Mouse (Mus musculus) heart, adult 2 months (tissue): ENCODE data around the gene Ntrk3. TPM values are rescaled to one million over a fixed set of nuclear protein-coding genes. Genes with fewer than 3 reads are reported as not detected.

Experiments used
- DNase-seq, 2 experiments: peaks; one replicate each; pipeline ENCODE4 v3.0.0; 2021
- H3K27ac ChIP-seq: fragments of 200-600 bp; 2 replicates; pipeline ENCODE4 v1.8.1; 2022
- H3K27me3 ChIP-seq: fragments of 200-500 bp; 2 replicates; pipeline ENCODE4 v1.6.1; 2012; ENCODE audit warnings: mild to moderate bottlenecking, low read length, inconsistent platforms, mixed read lengths; ENCODE audit not compliant: control insufficient read depth, insufficient read depth
- H3K36me3 ChIP-seq: fragments of 200-500 bp; 2 replicates; pipeline ENCODE4 v1.6.1; 2012; ENCODE audit warnings: low read length, inconsistent platforms; ENCODE audit not compliant: control insufficient read depth, insufficient read depth
- H3K4me1 ChIP-seq: fragments of 200-500 bp; 2 replicates; pipeline ENCODE4 v1.6.1; 2011; ENCODE audit warnings: low read length; ENCODE audit not compliant: control insufficient read depth, insufficient read depth
- H3K4me3 ChIP-seq: fragments of 200-600 bp; 2 replicates; pipeline ENCODE4 v1.8.1; 2022
- H3K79me2 ChIP-seq: fragments of 200-500 bp; replicated peaks from 2 replicates; pipeline ENCODE4 v1.6.1; 2012; ENCODE audit warnings: mild to moderate bottlenecking, inconsistent platforms, low read length, moderate library complexity, mixed read lengths; ENCODE audit not compliant: control insufficient read depth, insufficient read depth
- H3K9ac ChIP-seq: fragments of 200-500 bp; 2 replicates; pipeline ENCODE4 v1.6.1; 2012; ENCODE audit warnings: low read depth, mild to moderate bottlenecking, control low read depth, inconsistent platforms, low read length, mixed read lengths
- CTCF ChIP-seq: fragments of 200-600 bp; IDR thresholded peaks from 2 replicates; pipeline ENCODE4 v1.8.1; 2022; ENCODE audit warnings: antibody characterized with exemption, mild to moderate bottlenecking, moderate library complexity
- EP300 ChIP-seq: fragments of 200-500 bp; IDR thresholded peaks from 2 replicates; pipeline ENCODE4 v1.6.1; 2011; ENCODE audit warnings: low read depth, low read length, control low read depth; ENCODE audit not compliant: insufficient read depth
- POLR2A ChIP-seq: fragments of 200-500 bp; IDR thresholded peaks from 2 replicates; pipeline ENCODE4 v1.6.1; 2011; ENCODE audit warnings: mild to moderate bottlenecking, low read depth, low read length, control low read depth; ENCODE audit not compliant: insufficient read depth
- WGBS: fragments of 180-500 bp; shearing (Covaris S2); methylation state at CpG from one replicate; pipeline ENCODE4 v1.1.7; 2018; 5-methylcytosine and 5-hydroxymethylcytosine counted together
- intact Hi-C: fragments of 180-260 bp; cut with DNase I; formaldehyde crosslinking; loops from one replicate; pipeline ENCODE4 v1.15.1; 2025
- polyA plus RNA-seq: library from polyadenylated mRNA; depleted of rRNA; stranded (reverse); fragments of >200 nt; gene quantifications from 2 replicates; pipeline ENCODE4 v1.2.3, GENCODE M21; 2012
- total RNA-seq, 2 experiments: library from RNA; stranded (reverse); gene quantifications; 2 replicates each; pipeline ENCODE4 v1.2.3; 2021

Gene Ntrk3
- total and polyA plus RNA-seq, 3 experiments, result 1.4 to 9.1 (median 1.8) TPM

DNA sequence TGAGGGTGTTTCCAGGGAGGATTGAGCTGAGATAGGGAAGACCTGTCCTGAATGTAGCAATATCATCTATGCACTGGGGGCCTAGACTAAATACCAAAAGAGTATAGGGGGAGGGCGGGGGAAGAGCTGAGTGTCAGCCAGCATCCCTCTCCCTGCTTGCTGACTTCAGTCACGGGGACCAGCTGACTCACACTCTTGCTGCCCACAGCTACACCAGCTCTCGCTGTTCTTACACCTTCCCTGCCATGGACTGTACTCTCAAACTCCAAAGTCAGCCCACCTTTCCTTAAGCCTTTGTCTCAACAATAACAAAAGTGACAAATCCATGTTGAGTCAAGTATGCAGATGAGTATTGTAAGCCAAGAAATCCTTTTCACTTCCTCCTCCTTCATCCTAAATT lies 136.0 kb downstream of the Ntrk3 start:
- intact Hi-C loops, result no loop called here
- no peak overlapping the region for H3K9ac ChIP-seq
- H3K4me1 ChIP-seq, result no peaks in the 10 kb centered on the region
- H3K27me3 ChIP-seq, result no peaks in the 10 kb centered on the region
- no peak overlapping the region for H3K27ac ChIP-seq
- no peaks in the 10 kb centered on the region for H3K79me2 ChIP-seq
- DNase-seq, result no peak
- no peak overlapping the region for H3K4me3 ChIP-seq
- WGBS, result 62% methylated on average over 3 of the region's 3 CpGs
- no peaks in the 10 kb centered on the region for H3K36me3 ChIP-seq
- TF ChIP-seq POLR2A (no peak), EP300 (no peak), CTCF (no peak)

DNA sequence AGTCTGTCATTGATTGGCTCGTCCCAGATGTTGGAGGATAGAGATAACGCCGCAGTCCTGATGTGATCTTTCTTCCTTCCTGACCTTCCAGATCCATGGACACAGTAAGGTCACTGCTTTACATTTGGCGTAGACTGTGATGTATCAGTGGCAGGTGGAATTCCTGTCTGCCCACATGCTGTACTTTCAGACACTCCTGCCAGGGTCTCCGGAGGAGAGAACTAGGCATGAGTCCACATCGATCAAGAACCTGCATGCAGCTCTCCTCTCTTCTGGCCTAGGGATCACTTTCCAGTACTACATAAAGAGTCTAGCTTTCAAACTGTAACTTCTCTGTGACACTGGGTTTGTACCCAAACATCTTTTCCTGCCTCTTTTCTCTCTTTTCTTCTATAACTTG lies 136.9 kb downstream of the Ntrk3 start:
- Histone ChIP-seq H3K9ac (no peak overlapping the region), H3K4me1 (no peaks in the 10 kb centered on the region), H3K27ac (no peak overlapping the region), H3K4me3 (no peak overlapping the region), H3K36me3 (no peaks in the 10 kb centered on the region), H3K79me2 (no peaks in the 10 kb centered on the region), H3K27me3 (no peaks in the 10 kb centered on the region)
- no peak for DNase-seq
- 68% methylated on average over 6 of the region's 6 CpGs for WGBS
- intact Hi-C loops, result no loop called here
- TF ChIP-seq EP300 (no peak), POLR2A (no peak), CTCF (no peak)

DNA sequence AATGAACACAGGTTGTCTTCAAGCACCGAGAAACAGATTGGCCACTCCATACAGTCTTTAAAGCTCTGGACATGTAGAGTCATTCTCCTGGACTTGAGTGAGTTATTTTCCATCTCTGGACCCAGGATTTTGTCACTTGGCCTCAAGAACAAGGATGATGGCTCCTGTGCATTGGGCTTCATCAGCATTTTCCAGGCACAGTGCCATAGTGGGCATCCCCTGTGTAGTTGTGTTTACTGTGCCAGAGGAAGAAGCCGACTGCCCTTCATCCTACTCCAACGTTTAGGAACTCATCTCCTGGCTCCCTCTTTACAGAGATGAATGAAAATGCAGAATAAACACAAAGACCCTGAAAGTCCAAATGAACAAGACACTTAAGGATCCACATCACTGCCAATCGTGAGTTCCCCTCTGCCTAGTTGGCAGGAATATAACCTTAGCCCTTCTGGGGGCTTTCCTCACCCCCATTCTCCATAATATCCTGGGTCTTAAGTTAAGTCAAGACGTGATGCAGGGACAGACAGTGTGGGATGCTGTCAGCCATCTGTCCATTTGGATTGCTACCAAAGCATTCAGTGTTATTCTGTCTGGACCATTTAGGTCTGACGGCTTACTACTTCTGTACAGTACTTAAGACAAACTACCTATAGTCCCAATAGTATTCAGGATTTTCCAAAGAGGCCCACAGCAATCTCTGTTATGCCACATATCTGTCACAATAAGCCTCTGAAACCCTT lies 137.7 kb downstream of the Ntrk3 start:
- 62% methylated on average over 6 of the region's 6 CpGs for WGBS
- intact Hi-C loops, result no loop called here
- no peaks in the 10 kb centered on the region for H3K4me1 ChIP-seq
- H3K27me3 ChIP-seq, result no peaks in the 10 kb centered on the region
- H3K4me3 ChIP-seq, result no peak overlapping the region
- no peaks in the 10 kb centered on the region for H3K79me2 ChIP-seq
- no peak for TF ChIP-seq POLR2A
- no peak for TF ChIP-seq EP300
- no peak for TF ChIP-seq CTCF
- DNase-seq, result no peak
- H3K9ac ChIP-seq, result no peak overlapping the region
- H3K27ac ChIP-seq, result no peak overlapping the region
- H3K36me3 ChIP-seq, result no peaks in the 10 kb centered on the region

DNA sequence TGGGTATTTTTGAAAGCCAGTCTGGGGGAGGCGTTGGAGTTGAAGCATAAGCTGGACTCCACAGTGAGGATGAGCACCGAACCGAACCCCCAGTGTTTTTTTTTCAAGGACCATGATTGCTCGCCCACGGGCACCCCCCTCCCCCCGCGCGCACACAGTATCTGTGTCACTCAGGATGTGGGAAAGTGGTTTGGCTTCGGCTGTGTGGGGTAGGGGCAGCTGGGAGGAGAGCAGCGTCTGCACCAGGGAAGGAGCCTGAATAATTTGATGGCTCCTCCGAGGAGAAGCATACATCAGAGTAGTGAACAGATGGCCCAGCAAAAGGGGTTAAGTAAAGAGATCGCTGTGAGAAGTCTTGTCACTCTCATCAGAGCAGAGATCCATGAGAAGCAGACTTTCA lies 139.7 kb downstream of the Ntrk3 start:
- WGBS, result 28% methylated on average over 12 of the region's 12 CpGs
- no peaks in the 10 kb centered on the region for H3K4me1 ChIP-seq
- TF ChIP-seq POLR2A (no peak), EP300 (no peak), CTCF (no peak)
- H3K9ac ChIP-seq, result no peak overlapping the region
- no peaks in the 10 kb centered on the region for H3K36me3 ChIP-seq
- no peaks in the 10 kb centered on the region for H3K79me2 ChIP-seq
- H3K4me3 ChIP-seq, result no peak overlapping the region
- no peak for DNase-seq
- H3K27me3 ChIP-seq, result no peaks in the 10 kb centered on the region
- no peak overlapping the region for H3K27ac ChIP-seq
- intact Hi-C loops, result no loop called here

DNA sequence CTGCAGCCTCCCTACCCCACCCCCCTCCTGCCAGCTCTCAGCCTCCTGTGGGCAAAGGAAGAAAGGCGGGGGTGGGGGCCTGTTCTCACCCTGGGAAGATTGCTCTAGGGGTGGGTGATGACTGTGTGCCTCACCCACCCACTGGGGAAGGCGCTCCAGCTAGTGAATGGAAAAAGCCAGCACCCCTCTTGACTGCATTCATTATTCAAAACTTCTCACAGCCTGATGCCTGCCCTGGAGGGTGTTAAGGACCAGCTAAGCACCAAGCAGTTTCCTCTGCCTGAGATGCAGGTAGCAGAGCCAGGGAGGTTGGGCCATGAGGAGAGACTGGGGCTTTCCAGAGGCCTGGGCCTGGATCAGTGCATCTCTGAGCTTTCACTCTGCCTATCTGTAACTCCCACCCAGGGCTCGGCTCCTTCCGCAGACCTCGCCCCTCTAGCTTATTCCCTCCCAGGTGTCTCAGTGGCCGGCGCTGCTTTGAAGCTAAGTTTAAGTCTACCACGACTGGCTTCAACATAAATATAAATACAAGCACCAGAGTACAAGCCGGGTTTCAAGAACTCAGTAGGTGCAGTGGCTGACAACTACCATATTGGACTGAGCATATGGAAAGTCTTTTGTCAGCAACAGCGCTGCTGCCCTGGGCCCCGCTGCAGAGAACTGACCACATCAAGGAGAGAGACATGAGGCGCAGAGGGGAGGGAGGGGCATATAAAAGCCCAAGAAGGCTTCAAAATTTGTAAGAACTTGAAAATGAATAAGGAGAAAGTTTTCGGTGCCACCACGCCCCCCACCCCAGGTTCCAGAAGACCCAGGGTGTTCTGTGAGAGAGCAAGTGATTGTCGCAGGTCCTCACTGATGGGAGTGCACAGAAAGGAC lies 140.3 kb downstream of the Ntrk3 start:
- no peak for DNase-seq

DNA sequence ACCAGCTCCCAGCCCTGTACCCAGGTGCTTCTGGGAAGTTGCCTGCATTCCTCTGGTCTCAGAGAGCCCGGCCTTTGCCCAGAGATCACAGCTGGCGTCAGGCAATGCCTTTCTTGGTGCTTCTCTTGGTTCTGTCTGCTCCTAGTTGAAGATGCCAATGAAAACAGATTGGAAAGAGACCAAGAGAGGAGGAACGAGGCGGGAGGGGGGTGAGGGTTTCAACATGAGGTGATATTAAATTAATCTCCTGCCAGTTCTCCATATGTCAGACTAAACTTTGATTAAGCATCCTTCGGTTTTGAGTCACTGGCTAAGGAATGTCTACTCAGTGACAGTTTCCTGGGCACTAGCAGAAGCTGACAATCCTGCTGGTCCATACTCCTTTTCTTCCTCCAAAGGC lies 141.3 kb downstream of the Ntrk3 start:
- WGBS, result 55% methylated on average over 5 of the region's 5 CpGs
- no peak overlapping the region for H3K27ac ChIP-seq
- TF ChIP-seq EP300, result no peak
- no peak for TF ChIP-seq CTCF
- no peak for TF ChIP-seq POLR2A
- H3K79me2 ChIP-seq, result no peaks in the 10 kb centered on the region
- no peak for DNase-seq
- H3K27me3 ChIP-seq, result no peaks in the 10 kb centered on the region
- H3K4me1 ChIP-seq, result no peaks in the 10 kb centered on the region
- H3K36me3 ChIP-seq, result no peaks in the 10 kb centered on the region
- intact Hi-C loops, result no loop called here
- no peak overlapping the region for H3K9ac ChIP-seq
- no peak overlapping the region for H3K4me3 ChIP-seq

More for the DNA sequence above, 140.3 kb downstream of the Ntrk3 start:
- Histone ChIP-seq H3K4me3 (no peak overlapping the region), H3K36me3 (no peaks in the 10 kb centered on the region), H3K27me3 (no peaks in the 10 kb centered on the region), H3K4me1 (no peaks in the 10 kb centered on the region), H3K27ac (no peak overlapping the region), H3K79me2 (no peaks in the 10 kb centered on the region), H3K9ac (no peak overlapping the region)
- TF ChIP-seq CTCF, result no peak
- TF ChIP-seq EP300, result no peak
- TF ChIP-seq POLR2A, result no peak
- intact Hi-C loops, result no loop called here
- WGBS, result 14% methylated on average over 15 of the region's 15 CpGs
